Mouse (Mus musculus): ENCODE results near the gene Lrrc43.
"Not testable (repeated sequence)": the region's sequence is repeated elsewhere in the genome, so short reads cannot be mapped to it uniquely, and the experiment has no call there.

Gene Lrrc43

DNA sequence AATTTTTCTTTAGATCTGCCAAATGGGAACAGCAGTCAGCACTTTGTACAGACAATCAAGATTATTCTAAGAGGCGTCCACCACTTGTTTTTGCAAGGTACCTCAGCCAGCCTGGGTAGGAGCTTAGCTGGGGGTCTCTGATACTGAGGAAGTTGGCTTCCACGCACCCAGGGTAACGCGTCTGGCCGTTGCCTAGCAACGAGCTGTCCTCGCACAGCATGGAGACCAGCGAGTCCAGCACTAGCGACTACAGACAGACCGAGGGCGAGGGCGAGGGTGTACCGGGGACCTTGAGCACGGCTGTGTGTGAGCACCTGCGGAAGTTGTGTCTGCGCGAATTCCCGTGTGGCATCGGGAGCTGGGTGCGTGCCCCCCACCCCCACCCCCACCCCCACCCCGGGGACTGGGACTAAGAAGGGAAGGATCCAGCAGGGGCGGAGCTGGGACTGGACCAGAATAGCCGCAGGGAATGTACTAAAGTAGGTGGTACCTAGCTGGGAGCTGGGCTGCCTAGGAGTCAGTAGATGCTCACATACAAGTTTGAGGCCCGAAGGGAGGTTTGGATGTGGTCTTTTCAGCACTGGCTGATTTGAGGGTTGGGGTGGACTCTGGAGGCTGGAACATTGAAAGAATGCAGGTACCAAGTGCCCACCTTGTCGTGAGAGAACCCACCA lies at the start of gene Lrrc43, which contains the start of gene Il31:
TSS of gene Lrrc43 (plus strand) at position 194 of the 674 bp plus-strand sequence.
TSS of gene Il31 (minus strand) at position 378 of the 674 bp plus-strand sequence.
- no peak for DNase-seq

DNA sequence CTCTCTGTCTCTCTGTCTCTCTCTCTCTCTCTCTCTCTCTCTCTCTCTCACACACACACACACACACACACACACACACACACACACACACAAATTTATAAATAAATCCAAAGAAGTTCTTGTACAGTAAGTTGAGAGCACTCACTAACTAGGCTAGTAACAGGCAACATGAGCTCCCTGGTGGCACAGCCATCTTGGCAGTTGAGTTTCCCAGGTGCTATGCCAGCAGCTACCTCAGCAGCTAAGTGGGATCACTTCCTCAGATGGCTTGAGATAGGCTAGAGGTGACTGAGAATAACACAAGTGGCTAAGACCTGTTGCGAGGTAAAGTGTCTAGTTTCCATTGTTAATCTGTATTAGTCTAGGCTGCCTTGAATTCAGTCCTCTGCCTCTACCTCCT lies 49.8 kb upstream of the Lrrc43 start:
- no peak for DNase-seq

DNA sequence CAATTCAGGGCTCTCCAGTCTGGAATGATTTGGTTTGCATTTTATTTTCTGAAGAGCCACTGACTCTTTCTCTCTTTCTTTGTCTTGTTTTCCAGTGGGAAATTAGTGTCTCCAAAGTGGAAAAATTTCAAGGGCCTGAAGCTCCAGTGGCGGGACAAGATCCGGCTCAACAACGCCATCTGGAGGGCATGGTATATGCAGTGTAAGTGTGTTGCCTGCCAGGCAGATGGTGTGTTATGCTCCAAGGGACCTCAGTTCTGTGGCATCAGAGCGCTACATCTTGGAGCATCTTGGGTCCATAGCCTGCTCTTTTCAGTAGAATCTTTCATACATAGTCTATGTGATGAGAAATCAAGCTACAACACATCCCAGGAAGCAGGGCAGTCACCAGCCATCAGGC lies 49.2 kb upstream of the Lrrc43 start:
- peak; percentile 38 for DNase-seq

DNA sequence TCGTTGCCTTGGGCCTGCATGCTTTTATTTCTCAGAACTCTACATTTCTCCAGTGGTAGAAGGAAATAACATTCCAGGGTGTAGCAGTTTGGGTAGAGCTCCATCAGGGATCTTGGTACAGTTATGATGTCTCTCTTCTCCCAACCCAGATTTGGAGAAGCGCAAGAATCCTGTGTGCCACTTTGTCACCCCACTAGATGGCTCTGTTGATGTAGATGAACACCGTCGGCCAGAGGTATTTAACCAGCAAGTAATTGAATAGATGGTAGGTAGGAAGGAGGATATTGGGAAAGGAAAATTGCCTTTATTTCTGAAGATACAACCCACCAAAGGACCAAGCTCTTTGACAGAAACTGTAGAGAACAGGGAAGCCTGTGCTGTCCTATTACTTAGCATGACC lies 48.4 kb upstream of the Lrrc43 start:
- DNase-seq = no peak

DNA sequence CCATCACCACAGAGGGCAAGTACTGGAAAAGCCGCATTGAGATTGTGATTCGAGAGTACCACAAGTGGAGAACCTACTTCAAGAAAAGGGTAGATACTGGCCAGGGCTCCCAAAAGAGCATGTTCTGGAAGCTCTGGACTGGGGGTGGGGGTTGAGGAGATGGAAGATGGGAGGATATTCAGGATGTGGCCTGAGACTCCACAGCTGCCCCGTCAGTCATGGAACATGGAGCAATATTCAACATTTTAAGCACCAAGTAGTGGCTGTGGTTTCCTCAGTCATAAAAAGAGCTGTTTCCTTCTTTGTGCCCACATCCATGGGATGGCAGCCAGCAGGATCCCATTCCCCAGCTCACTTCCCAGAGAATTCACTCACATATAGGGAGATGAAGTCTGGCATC lies 46.8 kb upstream of the Lrrc43 start:
- no peak for DNase-seq

DNA sequence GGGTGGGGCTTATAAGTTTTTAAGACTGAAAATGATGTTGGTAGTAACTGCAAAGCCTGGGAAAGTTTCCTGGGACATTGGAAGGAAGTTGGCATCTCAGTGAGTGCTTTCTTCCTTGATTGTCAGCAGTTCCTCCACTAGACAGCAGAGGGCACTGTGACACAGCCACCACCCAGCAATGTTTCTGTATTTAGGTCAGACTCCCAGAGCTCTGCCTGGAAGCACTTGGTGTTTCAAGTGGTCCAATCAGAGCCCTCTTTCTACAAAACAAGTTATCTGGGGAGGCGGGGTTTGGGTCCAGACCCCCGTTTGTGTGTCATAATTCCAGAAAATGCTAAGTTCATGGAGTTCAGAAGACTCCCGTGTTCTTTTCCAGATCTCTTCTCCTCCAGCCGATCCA lies 45.0 kb upstream of the Lrrc43 start:
- peak; percentile 71 for DNase-seq

DNA sequence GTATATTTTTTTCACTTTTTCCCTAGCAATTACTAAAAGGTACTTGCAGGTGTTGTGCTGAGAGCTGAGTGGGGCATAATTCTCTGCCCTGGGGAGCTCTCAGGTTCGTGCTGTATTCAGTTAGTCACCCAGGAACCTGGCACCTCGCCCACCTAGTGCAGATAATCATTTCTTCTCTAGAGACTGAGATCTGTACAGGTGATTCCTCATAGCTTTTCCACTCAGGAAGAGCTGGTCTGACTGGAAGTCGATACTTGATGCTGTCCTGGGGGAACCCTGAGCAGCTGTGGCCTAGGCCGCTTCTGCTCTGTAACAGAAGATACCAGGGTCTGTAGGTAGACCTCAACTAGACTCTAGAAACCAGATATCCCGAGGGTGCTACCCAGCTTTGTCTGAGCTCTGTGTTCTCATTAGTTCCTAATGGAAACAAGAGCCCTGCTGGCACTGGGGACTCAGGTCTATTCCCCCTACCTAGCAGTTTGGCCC lies 44.2 kb upstream of the Lrrc43 start:
- DNase-seq = no peak

DNA sequence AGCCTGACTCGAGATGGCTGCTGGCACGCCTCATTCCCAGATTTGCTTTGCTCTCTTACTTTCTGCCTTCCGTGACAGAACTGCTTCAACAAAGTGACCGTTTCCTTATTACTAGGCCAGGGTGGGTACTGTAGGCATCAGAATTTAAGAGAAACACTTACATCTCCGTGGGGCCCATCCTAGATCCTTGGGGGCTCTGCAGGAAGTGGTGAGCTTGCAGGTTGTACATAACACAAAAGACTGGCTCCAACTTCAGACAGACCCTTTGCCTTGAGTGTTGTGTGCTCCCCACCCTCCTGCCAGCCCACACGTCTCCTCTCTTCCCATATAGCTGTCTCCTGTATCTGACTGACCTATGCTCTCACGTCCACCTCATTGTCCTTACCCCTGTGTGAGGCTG lies 37.2 kb upstream of the Lrrc43 start:
- DNase-seq = no peak

DNA sequence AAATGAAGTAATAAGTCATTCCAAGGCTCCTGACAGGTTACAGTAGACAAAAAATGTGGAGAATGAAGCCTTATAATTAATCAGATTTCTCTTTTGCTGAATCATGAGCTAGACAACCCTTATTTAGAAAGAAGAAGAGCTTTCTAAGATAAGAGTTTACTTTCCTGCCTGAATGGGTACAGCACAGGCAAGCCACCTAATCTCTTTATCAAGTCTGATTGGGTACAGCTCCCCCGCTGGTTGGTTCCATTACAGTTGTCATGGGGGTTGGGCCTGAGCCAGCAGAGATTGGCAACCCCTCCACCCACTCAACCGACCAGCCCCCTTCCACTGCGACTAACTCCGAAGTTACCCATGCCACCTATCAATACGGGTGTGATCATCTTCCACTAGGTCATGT lies 27.7 kb upstream of the Lrrc43 start:
- DNase-seq = no peak

DNA sequence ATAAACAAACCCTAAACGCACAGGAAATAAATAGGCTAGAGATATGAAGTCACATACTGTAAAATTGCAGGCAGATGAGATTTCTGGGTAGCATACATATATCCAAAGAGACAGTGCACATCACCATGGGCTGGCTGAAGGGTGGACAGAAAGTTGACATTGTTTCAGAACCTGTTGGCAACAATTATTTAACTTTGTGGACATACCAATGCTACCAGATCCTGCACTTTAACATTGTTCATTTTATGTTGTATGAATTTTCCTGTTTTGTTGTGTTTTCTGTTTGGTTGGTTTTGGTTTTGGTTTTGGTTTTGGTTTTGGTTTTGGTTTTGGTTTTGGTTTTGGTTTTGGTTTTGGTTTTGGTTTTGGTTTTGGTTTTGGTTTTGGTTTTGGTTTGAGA lies 24.5 kb upstream of the Lrrc43 start:
- DNase-seq = no peak

DNA sequence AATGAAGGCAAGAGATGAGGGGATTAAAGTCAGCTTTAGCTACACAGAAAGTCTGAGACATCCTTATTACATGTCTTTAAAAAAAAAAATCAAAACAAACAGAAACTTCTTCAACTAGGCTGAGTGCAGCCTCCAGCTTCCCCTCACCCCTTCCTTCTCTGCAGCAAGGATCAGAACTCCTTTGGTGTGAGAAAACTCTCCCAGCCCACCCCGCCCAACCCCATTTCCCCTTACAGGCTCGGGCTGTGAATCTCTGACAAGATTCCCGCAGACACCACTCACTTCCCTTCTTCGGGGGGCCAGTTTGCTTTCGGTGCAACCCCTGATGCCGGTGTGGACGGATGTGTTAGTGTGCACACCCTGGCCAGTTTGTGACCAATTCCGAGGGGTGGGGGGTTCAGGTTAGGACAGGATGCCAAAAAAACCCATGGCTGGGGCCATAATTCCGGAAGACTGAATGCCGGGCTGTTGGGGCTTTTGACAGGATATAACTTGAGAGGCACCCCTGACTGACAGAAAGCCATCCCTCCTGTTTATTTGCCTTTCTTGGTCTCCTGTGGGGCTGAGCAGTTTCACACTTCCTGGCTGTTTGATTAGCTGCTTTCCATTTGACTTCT lies 18.2 kb upstream of the Lrrc43 start:
- DNase-seq = no peak

DNA sequence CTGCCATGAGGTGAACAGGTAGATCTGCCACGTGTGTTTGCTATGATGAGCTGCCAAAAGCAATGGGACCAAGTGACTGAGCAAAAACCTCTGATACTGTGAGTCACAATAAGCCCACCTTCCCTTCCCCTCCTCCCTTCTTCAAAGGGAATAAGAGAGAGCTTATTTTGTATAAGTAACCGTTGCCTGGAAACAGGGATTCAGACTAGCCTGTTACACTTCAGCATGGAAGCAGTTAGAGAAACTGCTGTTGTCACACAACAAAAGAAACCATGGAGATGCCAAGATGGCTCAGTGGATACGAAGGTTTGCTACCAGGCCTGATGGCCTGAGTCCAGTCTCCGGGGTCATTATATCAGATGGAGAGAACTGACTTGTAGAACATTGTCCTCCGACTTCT lies 15.3 kb upstream of the Lrrc43 start:
- no peak for DNase-seq

DNA sequence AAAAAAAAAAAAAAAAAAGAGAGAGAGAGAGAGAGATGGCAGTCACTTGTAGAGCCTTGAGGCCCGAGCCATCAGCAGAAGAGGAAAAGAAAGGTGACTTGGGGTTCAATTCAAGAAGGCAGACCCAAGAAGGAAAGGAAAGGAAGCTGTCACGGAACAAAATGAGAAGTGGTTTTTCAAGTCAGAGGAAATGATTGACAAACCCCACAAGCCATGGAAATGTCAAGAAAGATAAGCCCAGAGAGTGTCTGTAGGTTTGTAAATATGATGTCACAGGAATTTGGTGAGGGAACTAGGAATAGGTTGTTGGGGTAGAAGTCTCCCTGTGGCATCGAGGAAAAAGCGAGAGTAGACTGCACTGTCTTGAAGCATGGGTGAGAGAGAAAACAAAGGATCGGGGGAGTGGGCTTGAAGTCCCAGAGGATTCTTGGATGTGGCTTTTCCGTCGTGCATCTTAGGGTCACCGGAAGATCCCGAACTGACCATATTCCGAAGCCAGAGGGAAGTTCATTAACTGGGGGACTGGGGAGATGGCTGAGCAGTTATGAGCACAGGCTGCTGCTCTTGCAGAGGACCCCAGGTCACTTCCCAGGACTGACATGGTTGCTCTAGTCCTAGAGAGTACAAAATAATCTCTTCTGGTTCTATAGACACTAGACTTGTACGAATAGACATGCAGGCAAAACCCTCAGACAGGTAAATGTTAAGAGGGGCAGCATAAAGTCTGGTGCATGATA lies 1.3 kb upstream of the Lrrc43 start:
- no peak for DNase-seq

DNA sequence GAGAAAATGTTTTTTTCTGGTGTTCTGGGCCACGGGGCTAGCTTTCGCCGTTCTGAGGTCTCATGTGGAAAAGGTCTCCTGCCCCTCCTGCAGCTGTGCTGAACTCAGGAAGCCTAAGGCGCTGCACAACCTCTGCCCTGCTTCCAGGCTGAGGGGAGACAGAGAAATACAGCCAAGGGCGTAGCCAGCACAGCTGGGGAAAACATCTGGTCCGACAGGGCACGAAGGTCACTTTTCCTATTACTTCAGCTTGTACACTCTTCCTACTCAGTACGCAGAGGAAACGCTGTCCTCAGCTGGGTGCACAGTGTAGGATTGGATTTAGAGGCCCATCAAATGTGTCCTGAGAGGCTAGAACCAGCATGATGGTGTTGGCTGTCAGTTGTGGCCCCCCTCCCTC lies 830 bp downstream of the Lrrc43 start:
- no peak for DNase-seq

DNA sequence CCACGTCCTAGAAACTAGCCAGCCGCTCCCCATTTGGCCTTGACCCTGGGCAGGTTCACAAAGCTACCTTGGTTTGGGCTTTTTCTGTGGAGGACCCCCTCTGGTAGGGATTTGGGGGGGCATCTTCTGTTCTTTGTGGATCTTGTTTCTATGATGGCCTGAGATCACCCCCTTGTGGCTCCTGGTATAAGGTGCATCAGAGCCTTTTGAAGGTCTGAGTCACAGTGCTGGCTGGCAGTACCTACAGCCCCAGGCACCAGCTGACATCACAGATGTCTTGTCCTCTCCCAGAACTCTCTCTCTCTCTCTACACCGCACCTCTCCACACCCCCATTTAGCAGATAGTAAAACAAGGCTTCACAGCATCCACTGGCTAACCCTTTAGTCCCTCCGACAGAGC lies 10.6 kb downstream of the Lrrc43 start:
- DNase-seq = peak; percentile 24

DNA sequence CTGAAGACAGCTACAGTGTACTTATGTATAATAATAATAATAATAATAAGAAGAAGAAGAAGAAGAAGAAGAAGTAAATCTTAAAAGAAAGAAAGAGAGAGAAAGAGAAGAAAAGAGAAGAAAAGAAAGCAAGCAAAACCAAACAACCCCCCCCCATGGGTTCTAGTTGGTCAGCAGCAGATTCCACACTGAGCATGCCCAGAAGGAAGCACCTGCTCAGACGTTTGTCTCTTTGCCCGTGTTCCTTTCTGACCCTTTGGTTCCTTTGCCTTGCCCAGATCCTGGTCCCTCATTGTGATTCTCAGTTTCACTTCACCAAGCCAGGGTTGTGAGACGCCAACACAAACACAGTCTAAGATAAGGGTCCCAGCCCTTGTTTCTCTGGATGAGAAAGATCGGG lies 12.9 kb downstream of the Lrrc43 start:
- DNase-seq = no peak

DNA sequence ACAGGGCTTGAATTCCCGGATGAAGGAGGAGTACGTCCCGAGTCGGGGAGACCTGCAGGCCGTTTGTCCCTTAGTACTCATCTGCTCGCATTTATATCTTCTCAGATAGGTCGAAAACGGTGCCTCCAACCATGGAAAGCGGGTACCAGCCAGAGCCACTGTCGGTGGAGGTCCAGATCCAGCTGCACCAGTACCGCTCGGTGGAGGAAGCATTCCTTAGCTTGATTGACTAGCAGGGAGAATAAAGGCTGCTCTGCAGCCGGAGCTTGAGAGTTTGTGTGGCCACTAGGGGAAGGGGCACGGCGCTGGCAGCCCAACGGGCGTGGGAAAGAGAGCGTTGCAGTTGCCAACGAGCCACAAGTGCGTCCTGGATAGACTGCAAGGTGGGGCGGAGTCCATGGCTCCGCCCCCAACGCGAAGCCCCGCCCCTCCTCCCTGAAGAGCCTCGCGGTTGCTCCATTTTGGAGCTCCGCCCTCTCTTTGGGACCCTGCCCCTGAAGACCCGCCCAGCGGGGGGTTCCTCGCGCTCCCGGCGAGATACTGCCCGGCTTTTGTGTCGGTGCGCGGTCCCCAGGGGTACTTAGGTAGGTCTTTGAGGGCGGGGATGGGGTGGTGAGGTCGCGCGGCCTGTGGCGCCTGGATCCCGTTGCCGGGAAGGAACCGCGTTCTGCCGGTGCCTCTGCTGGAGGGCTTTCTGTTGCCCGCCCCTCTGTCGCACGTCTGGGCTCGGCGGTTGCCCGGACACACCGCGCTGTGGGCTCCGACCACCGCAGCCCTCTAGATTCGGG lies 19.0 kb downstream of the Lrrc43 start:
- DNase-seq = peak; percentile 84

DNA sequence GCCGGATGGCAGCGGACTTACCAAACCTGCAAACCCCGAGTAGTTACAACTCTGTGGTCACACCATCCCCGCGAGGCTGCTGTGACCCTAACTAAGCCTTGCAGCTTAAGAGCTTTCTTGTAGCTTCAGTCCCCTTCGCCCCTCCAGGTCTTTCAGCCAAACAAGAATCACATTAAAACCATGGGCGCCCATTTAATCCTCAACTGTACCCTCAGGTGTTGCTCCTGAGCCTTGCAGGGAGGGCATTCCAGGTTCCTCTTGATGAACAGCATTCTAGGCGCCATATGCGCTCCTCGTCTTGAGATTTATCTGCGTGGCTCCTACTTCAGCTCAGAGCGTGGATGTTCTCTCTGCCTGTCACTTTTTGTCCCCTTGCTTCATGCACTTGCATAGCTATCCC lies 19.8 kb downstream of the Lrrc43 start:
- DNase-seq = no peak

DNA sequence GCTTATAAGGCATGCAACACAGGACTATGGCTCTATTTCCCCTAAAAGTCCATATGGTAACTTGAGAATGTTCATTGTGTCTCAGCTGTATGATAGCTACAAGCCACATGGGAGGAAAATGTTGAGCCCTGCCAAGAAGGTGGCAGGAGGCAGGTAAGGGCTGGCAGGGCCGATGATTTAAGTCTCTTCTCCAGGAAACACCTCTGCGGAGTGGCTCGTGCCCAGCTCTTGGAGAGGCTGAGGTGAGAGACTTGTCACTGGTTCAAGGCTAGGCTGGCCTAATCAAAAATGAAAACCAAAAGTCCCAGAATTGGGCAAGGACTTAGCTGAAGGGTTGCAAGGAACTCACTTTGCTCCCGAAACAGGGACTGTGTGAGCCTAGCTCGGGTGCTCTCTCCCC lies 21.1 kb downstream of the Lrrc43 start, which contains the start of gene B3gnt4:
TSS of gene B3gnt4 (plus strand) at position 301 of the 400 bp plus-strand sequence.
- no peak for DNase-seq

DNA sequence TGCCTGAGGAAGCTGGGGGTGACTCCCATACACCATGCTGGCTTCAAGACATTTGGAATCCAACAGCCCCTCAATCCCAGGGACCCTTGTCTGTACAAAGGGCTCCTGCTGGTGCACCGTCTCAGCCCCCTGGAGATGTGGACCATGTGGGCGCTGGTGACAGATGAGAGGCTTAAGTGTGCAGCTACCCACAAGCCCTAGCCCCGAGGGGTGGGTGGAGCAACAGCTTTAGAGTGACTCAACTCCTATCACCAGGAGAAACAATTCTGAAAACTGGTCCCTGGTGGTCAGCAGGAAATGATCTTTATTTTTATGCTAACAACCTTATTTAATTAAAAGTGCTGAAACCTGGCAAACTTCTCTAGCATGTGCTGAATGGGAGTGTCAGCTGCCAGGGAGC lies 22.3 kb downstream of the Lrrc43 start:
- DNase-seq = not testable (repeated sequence)

DNA sequence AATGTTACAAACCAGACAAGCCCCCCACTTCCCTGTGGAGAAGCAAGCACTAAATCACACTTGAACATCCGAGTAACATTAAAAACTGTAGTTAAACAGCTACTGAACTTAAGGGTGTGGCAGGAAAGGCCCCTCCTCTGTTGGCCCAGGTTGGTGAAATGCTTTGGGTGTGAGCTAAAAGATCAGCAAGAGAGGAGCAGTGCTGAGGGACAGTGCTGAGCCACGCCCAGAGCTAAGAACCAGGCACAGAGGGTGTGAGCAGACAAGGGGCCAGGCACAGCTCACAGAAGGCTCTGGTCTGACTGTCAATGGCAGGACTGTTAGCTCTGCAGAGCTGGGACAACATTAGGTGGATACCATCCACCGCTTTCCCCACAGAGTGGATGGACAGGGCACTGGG lies 23.0 kb downstream of the Lrrc43 start:
- DNase-seq = no peak

DNA sequence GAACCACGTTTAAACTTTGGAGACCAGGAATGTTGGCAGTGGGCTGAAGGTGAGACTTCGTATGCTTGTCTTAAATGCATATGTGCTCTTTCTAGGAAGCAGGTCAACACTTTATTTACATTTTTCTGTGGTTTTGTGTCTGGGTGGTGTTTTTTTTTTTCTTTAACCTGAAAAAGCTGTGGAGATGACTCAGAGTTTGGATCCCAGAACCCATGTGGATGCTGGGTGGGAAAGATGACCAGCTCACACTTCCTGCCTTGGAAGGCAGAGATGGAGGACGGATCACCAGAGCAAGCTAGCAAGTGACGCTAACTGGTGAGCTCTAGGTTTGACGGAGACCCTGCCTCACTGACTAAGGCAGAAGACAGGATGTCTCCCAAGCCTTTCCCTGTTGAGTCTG lies 25.8 kb downstream of the Lrrc43 start:
- DNase-seq = no peak

DNA sequence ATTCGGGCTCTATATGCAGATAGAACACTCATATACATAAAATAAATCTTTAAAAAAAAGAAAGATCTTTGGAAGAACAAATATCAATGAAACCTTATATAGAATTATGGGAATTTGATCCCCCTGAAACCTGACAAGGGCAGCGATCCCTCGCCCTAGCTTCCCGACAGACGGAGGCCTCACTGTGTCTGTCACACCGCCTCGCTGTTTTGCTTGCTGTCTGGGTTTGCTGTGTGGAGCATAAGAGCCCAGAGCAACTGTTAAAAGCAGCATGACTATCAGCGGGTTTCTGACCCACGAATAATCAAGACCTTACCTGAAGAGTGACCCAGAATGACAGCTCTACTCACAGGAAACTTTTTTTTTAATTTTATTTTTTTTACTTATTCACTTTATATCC lies 31.6 kb downstream of the Lrrc43 start:
- no peak for DNase-seq

All from lung, postnatal 14 days (tissue).